Mouse (Mus musculus) lung, embryonic 14.5 days (tissue): Measurements from ENCODE around the gene Kcnab2. TPM values are rescaled to one million over a fixed set of nuclear protein-coding genes. Genes with fewer than 3 reads are reported as not detected.

Experiments used
- ATAC-seq: fragments of 200-750 bp; cut with Nextera tagmentation; 2 replicates; pipeline ENCODE4 v1.8.0; 2017; ENCODE audit warnings: mild to moderate bottlenecking, moderate TSS enrichment, moderate library complexity; ENCODE audit not compliant: insufficient read depth
- DNase-seq: peaks from one replicate; pipeline ENCODE4 v3.0.0-alpha.2; 2015
- H3K27ac ChIP-seq: fragments of 300-500 bp; sonication (generic); 2 replicates; pipeline ENCODE4 v1.5.1; 2014; ENCODE audit warnings: low read depth, mild to moderate bottlenecking, moderate library complexity
- H3K27me3 ChIP-seq: fragments of 300-500 bp; sonication (generic); 2 replicates; pipeline ENCODE4 v1.6.1; 2014; ENCODE audit warnings: low read length, control low read depth; ENCODE audit not compliant: insufficient read depth
- H3K36me3 ChIP-seq: fragments of 300-500 bp; sonication (generic); 2 replicates; pipeline ENCODE4 v1.6.1; 2014; ENCODE audit warnings: control low read depth; ENCODE audit not compliant: insufficient read depth
- H3K4me1 ChIP-seq: fragments of 300-500 bp; sonication (generic); 2 replicates; pipeline ENCODE4 v1.6.1; 2014; ENCODE audit warnings: antibody characterized with exemption, control low read depth; ENCODE audit not compliant: insufficient read depth
- H3K4me2 ChIP-seq: fragments of 300-500 bp; sonication (generic); 2 replicates; pipeline ENCODE4 v1.6.1; 2014; ENCODE audit warnings: mild to moderate bottlenecking
- H3K4me3 ChIP-seq: fragments of 300-500 bp; sonication (generic); 2 replicates; pipeline ENCODE4 v1.5.1; 2014; ENCODE audit warnings: low read depth, low read length
- H3K9ac ChIP-seq: fragments of 300-500 bp; sonication (generic); 2 replicates; pipeline ENCODE4 v1.6.1; 2014
- H3K9me3 ChIP-seq: fragments of 300-500 bp; sonication (generic); 2 replicates; pipeline ENCODE4 v1.6.1; 2016; ENCODE audit warnings: low read depth, low read length, control low read depth
- CTCF ChIP-seq: IDR thresholded peaks from 2 replicates; pipeline ENCODE4 v1.5.1; 2016; ENCODE audit warnings: antibody characterized with exemption, low read depth
- WGBS: fragments of 180-500 bp; shearing (Covaris S2); extraction: QIAGEN DNeasy Blood & Tissue Kit; methylation state at CpG from one replicate; pipeline ENCODE4 v1.1.7; 2014; 5-methylcytosine and 5-hydroxymethylcytosine counted together
- polyA plus RNA-seq: library from polyadenylated mRNA; unstranded; fragments of >200 nt; fragmentation: Nextera tagmentation; extraction: Ambion mirVana; gene quantifications from 2 replicates; pipeline ENCODE4 v1.2.1, GENCODE M21; 2014

Kcnab2 gene
- polyA plus RNA-seq, 1 experiment from 2014 or later = 3.6 TPM

GRCm38 (mm10) chr4:152440882-152441281, 36.8 kb downstream of the Kcnab2 start:
- no peaks in the 10 kb centered on the region for H3K4me1 ChIP-seq
- ATAC-seq = no peak
- WGBS = 55% methylated on average over 9 of the region's 9 CpGs
- TF ChIP-seq CTCF = peak; percentile 32; the same call in 1 of the 2 replicates
- H3K9me3 ChIP-seq = no peaks in the 10 kb centered on the region
- H3K4me3 ChIP-seq = no peak overlapping the region
- no peaks in the 10 kb centered on the region for H3K27me3 ChIP-seq
- no peak overlapping the region for H3K4me2 ChIP-seq
- no peak for DNase-seq
- no peaks in the 10 kb centered on the region for H3K36me3 ChIP-seq
- H3K9ac ChIP-seq = no peak overlapping the region
- H3K27ac ChIP-seq = no peak overlapping the region

- Histone ChIP-seq H3K4me3 (no peak overlapping the region; the same call in 1 of the 2 replicates), H3K4me2 (peak overlapping the region; percentile 39), H3K36me3 (no peaks in the 10 kb centered on the region), H3K4me1 (no peaks in the 10 kb centered on the region), H3K9ac (no peak overlapping the region), H3K27ac (no peak overlapping the region), H3K9me3 (no peaks in the 10 kb centered on the region), H3K27me3 (no peaks in the 10 kb centered on the region)
- peak; percentile 89 for TF ChIP-seq CTCF
- DNase-seq (peak; percentile 83), ATAC-seq (peak; percentile 32; the same call in 1 of the 2 replicates)
- WGBS = 11% methylated on average over 10 of the region's 10 CpGs
These were observed 42.4 kb downstream of the Kcnab2 start for GRCm38 (mm10) chr4:152435255-152435654.

GRCm38 (mm10) chr4:152434836-152435235, 42.8 kb downstream of the Kcnab2 start:
- Histone ChIP-seq H3K27ac (no peak overlapping the region), H3K4me3 (no peak overlapping the region; the same call in 1 of the 2 replicates), H3K9me3 (no peaks in the 10 kb centered on the region), H3K9ac (no peak overlapping the region), H3K4me1 (no peaks in the 10 kb centered on the region), H3K27me3 (no peaks in the 10 kb centered on the region), H3K36me3 (no peaks in the 10 kb centered on the region), H3K4me2 (peak overlapping the region; percentile 39)
- peak; percentile 93 for DNase-seq
- 2% methylated on average over 9 of the region's 9 CpGs for WGBS
- peak; percentile 91 for ATAC-seq
- TF ChIP-seq CTCF = peak; percentile 86

GRCm38 (mm10) chr4:152432308-152432707, 45.4 kb downstream of the Kcnab2 start:
- H3K4me3 ChIP-seq = no peak overlapping the region
- H3K27ac ChIP-seq = no peak overlapping the region
- H3K9ac ChIP-seq = no peak overlapping the region
- H3K4me2 ChIP-seq = no peak overlapping the region
- peak; percentile 35 for DNase-seq
- no peaks in the 10 kb centered on the region for H3K36me3 ChIP-seq
- ATAC-seq = no peak
- TF ChIP-seq CTCF = peak; percentile 75
- no peaks in the 10 kb centered on the region for H3K9me3 ChIP-seq
- WGBS = 46% methylated on average over 5 of the region's 5 CpGs
- H3K4me1 ChIP-seq = no peaks in the 10 kb centered on the region
- no peaks in the 10 kb centered on the region for H3K27me3 ChIP-seq

- 36% methylated on average over 8 of the region's 8 CpGs for WGBS
- no peak overlapping the region for H3K4me3 ChIP-seq
- H3K36me3 ChIP-seq = no peaks in the 10 kb centered on the region
- no peak overlapping the region for H3K4me2 ChIP-seq
- no peaks in the 10 kb centered on the region for H3K4me1 ChIP-seq
- DNase-seq (no peak), ATAC-seq (no peak)
- H3K27ac ChIP-seq = no peak overlapping the region
- H3K27me3 ChIP-seq = no peaks in the 10 kb centered on the region
- no peak overlapping the region for H3K9ac ChIP-seq
- TF ChIP-seq CTCF = no peak
- no peaks in the 10 kb centered on the region for H3K9me3 ChIP-seq
These were observed 49.4 kb downstream of the Kcnab2 start for GRCm38 (mm10) chr4:152428259-152428658.

GRCm38 (mm10) chr4:152424922-152425321, 52.7 kb downstream of the Kcnab2 start:
- DNase-seq (peak; percentile 42), ATAC-seq (no peak)
- Histone ChIP-seq H3K27ac (no peak overlapping the region), H3K4me2 (no peak overlapping the region), H3K4me1 (no peaks in the 10 kb centered on the region), H3K9me3 (no peaks in the 10 kb centered on the region), H3K36me3 (no peaks in the 10 kb centered on the region), H3K4me3 (no peak overlapping the region), H3K27me3 (no peaks in the 10 kb centered on the region), H3K9ac (no peak overlapping the region)
- WGBS = 54% methylated on average over 5 of the region's 5 CpGs
- peak; percentile 70 for TF ChIP-seq CTCF

GRCm38 (mm10) chr4:152424341-152424740, 53.3 kb downstream of the Kcnab2 start:
- Histone ChIP-seq H3K9ac (no peak overlapping the region), H3K9me3 (no peaks in the 10 kb centered on the region), H3K36me3 (no peaks in the 10 kb centered on the region), H3K27ac (no peak overlapping the region), H3K4me1 (no peaks in the 10 kb centered on the region), H3K27me3 (no peaks in the 10 kb centered on the region), H3K4me3 (no peak overlapping the region), H3K4me2 (no peak overlapping the region)
- 24% methylated on average over 4 of the region's 4 CpGs for WGBS
- peak; percentile 85 for DNase-seq
- no peak for ATAC-seq
- no peak for TF ChIP-seq CTCF

- ATAC-seq = no peak
- no peak for TF ChIP-seq CTCF
- H3K4me2 ChIP-seq = no peak overlapping the region
- H3K9me3 ChIP-seq = no peaks in the 10 kb centered on the region
- no peak overlapping the region for H3K9ac ChIP-seq
- no peaks in the 10 kb centered on the region for H3K27me3 ChIP-seq
- WGBS = 74% methylated on average over 6 of the region's 6 CpGs
- H3K4me3 ChIP-seq = no peak overlapping the region
- no peak for DNase-seq
- no peaks in the 10 kb centered on the region for H3K4me1 ChIP-seq
- H3K27ac ChIP-seq = no peak overlapping the region
- H3K36me3 ChIP-seq = no peaks in the 10 kb centered on the region
These were observed 54.1 kb downstream of the Kcnab2 start for GRCm38 (mm10) chr4:152423576-152423975.
